Comparison of ENCODE assay signal across 9 mouse cellular contexts in the genomic region with DNA sequence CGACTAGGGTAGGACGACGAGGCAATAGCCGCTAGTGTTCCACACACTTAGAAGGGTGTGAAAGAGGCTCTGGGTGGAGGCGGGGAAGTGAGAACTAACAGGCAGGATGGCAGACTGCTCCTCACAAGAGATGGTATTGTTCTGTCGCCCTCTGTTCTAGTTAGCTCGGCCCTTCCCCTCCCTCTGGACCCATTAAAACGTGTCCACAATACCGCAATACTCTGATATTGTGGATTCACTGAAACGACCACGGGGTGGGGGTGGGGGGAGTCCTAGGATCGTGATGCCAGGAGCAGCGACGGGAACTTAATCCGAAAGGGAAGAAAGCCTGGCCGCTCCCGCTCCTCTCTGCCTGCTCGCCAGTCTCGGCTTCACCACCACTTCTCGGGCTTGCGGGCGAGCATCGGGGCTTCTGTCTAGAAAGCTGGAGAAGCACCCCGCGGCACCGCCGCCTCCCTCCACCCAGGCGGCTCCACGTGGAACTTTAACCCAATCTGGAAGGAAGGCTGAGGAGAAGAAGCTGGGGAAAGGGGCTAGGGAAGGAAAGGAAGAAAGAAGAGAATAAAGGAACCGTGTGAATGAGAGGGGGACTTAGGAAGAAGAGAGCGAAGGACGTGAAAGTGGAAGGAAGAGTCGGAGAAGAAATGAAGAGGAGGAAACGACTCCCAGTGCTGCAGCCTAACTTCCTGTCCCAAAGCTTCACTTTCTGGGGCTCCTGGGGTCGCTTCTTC. TPM values are rescaled to one million over a fixed set of nuclear protein-coding genes. Genes with fewer than 3 reads are reported as not detected.
DNase-seq lines count a peak whose midpoint lies in the region; ATAC-seq and TF ChIP-seq lines count a peak whose summit lies in the region.
"Had no signal": no experiment of that assay in that cellular context is flagged by ENCODE, and none has a peak within 500 bp of the region (broad histone marks: within the 10 kb centered on the region; RNA-seq: fewer than 3 reads in every experiment).

No protein-coding gene starts in this region.

- intact Hi-C loops in gastrocnemius, postnatal 14 days (cut with DNase I; ENCODE audit: low total_unique reads), result no loop called here

- no peak for TF ChIP-seq CTCF in kidney, adult 2 months (conservative IDR thresholded peaks at IDR 0.05; ENCODE audit: insufficient read depth, insufficient read length, low read depth, low read length)
- no peak for TF ChIP-seq CTCF in E14TG2a.4 (conservative IDR thresholded peaks at IDR 0.05; ENCODE audit: low read length)
- TF ChIP-seq CTCF in intestine, postnatal 0 days (IDR thresholded peaks at IDR 0.05; ENCODE audit: low read depth), result no peak

- peak; percentile 54 for ATAC-seq in forebrain, embryonic 11.5 days (replicated peaks; ENCODE audit: low FRiP score)
- no peak for ATAC-seq in intestine, postnatal 0 days

- no peak overlapping the region for H3K4me3 ChIP-seq in kidney, adult 2 months (ENCODE audit: insufficient read depth, low read depth, low read length)
- peak overlapping the region; percentile 58 for H3K4me3 ChIP-seq in E14TG2a.4 (replicated peaks; ENCODE audit: low read length)
- H3K4me3 ChIP-seq in forebrain, embryonic 11.5 days (ENCODE audit: low read depth, low read length), result peak overlapping the region; percentile 32
- H3K4me3 ChIP-seq in intestine, postnatal 0 days (ENCODE audit: low read depth, low read length), result peak overlapping the region; percentile 38

- H3K4me1 ChIP-seq in kidney, adult 2 months (ENCODE audit: control insufficient read depth, insufficient read depth, low read length), result peaks cover 9% of the 10 kb centered on the region
- H3K4me1 ChIP-seq in E14TG2a.4 (replicated peaks; ENCODE audit: low read depth, low read length), result peaks cover 70% of the 10 kb centered on the region
- H3K4me1 ChIP-seq in forebrain, embryonic 11.5 days (replicated peaks; ENCODE audit: control insufficient read depth, insufficient read depth, low read length), result peaks cover 17% of the 10 kb centered on the region
- H3K4me1 ChIP-seq in intestine, postnatal 0 days (replicated peaks; ENCODE audit: control insufficient read depth, insufficient read depth, low read length), result peaks cover 2% of the 10 kb centered on the region; the same call in 1 of the 2 replicates

- no peaks in the 10 kb centered on the region for H3K9me3 ChIP-seq in E14TG2a.4 (ENCODE audit: low read length)
- H3K9me3 ChIP-seq in forebrain, embryonic 11.5 days (ENCODE audit: control insufficient read depth, low read length), result no peaks in the 10 kb centered on the region
- H3K9me3 ChIP-seq in intestine, postnatal 0 days (ENCODE audit: control insufficient read depth), result no peaks in the 10 kb centered on the region

- 2% methylated on average over 35 of the region's 35 CpGs for WGBS in kidney, adult 2 months
- under 1% methylated on average over 35 of the region's 35 CpGs for WGBS in forebrain, embryonic 11.5 days
- WGBS in intestine, postnatal 0 days, result 2% methylated on average over 35 of the region's 35 CpGs

- peak; percentile 14 for DNase-seq in kidney, adult 2 months
- DNase-seq in kidney, adult 9 months, result no peak
- DNase-seq in forebrain, embryonic 11.5 days (ENCODE audit: low spot score), result peak; percentile 83
- peak; percentile 54 for DNase-seq in naive thymus-derived CD4-positive, alpha-beta T cell, adult 2 months (ENCODE audit: low read depth)
- no peak for DNase-seq in layer of hippocampus, adult 11-12 months (ENCODE audit: low spot score)
- DNase-seq in gastrocnemius, postnatal 14 days, result no peak

- peak overlapping the region; percentile 69 for H3K4me2 ChIP-seq in forebrain, embryonic 11.5 days (ENCODE audit: low read depth, low read length, severe bottlenecking)
- H3K4me2 ChIP-seq in intestine, postnatal 0 days (replicated peaks; ENCODE audit: low read depth), result peak overlapping the region; percentile 62

- no peak overlapping the region for H3K27ac ChIP-seq in kidney, adult 2 months (ENCODE audit: insufficient read depth, low read depth, low read length)
- peak overlapping the region; percentile 74 for H3K27ac ChIP-seq in forebrain, embryonic 11.5 days (ENCODE audit: low read depth, low read length)
- no peak overlapping the region for H3K27ac ChIP-seq in intestine, postnatal 0 days (ENCODE audit: low read depth, low read length)

- no peak for TF ChIP-seq POLR2A in kidney, adult 2 months (IDR thresholded peaks at IDR 0.05; ENCODE audit: low read depth, low read length)

- H3K27me3 ChIP-seq in kidney, adult 2 months (replicated peaks; ENCODE audit: control insufficient read depth, insufficient read depth, low read length), result peaks cover 29% of the 10 kb centered on the region
- peaks cover 98% of the 10 kb centered on the region for H3K27me3 ChIP-seq in E14TG2a.4 (ENCODE audit: insufficient read depth, low read length)
- peaks cover 71% of the 10 kb centered on the region for H3K27me3 ChIP-seq in forebrain, embryonic 11.5 days (ENCODE audit: control insufficient read depth, insufficient read depth, low read length)
- H3K27me3 ChIP-seq in intestine, postnatal 0 days (replicated peaks; ENCODE audit: control insufficient read depth, insufficient read depth, low read length), result peaks cover 91% of the 10 kb centered on the region

- H3K9ac ChIP-seq in forebrain, embryonic 11.5 days (ENCODE audit: low read length), result peak overlapping the region; percentile 52
- no peak overlapping the region for H3K9ac ChIP-seq in intestine, postnatal 0 days (ENCODE audit: low read depth, low read length)

- H3K36me3 ChIP-seq in kidney, adult 2 months (ENCODE audit: control insufficient read depth, insufficient read depth, low read length), result no peaks in the 10 kb centered on the region
- H3K36me3 ChIP-seq in E14TG2a.4 (ENCODE audit: insufficient read depth, low read length), result no peaks in the 10 kb centered on the region
- H3K36me3 ChIP-seq in forebrain, embryonic 11.5 days (ENCODE audit: control insufficient read depth, insufficient read depth, low read length), result no peaks in the 10 kb centered on the region
- H3K36me3 ChIP-seq in intestine, postnatal 0 days (ENCODE audit: control insufficient read depth, insufficient read depth), result no peaks in the 10 kb centered on the region

RNA-seq across cellular contexts. Expression of a gene that starts 4.9 kb away (rescaled TPM):
- polyA plus RNA-seq in kidney, adult 2 months (2012; rRNA removed), result not detected in 2 replicates
- polyA plus RNA-seq in forebrain, embryonic 11.5 days (2014; fragmentation: Nextera tagmentation; extraction: Ambion mirVana), result 34.3 and 35.3 TPM in 2 replicates
- polyA plus RNA-seq in intestine, postnatal 0 days (2015; fragmentation: Nextera tagmentation; extraction: Ambion mirVana), result not detected in 2 replicates
- not detected for total RNA-seq in gastrocnemius, postnatal 14 days (2021)
- polyA plus RNA-seq: large intestine, adult 2 months had no signal

RNA-seq across cellular contexts. Expression of a gene that starts 13.1 kb away (rescaled TPM):
- polyA plus RNA-seq in kidney, adult 2 months (2012; rRNA removed), result 19.8 and 23.1 TPM in 2 replicates
- polyA plus RNA-seq in forebrain, embryonic 11.5 days (2014; fragmentation: Nextera tagmentation; extraction: Ambion mirVana), result 44.3 and 47.7 TPM in 2 replicates
- 38.0 TPM in 2 replicates for polyA plus RNA-seq in intestine, postnatal 0 days (2015; fragmentation: Nextera tagmentation; extraction: Ambion mirVana)
- 10 to 100 TPM; 15.0 to 16.0 TPM for total RNA-seq in gastrocnemius, postnatal 14 days (2021)

Comparison
In these comparisons a context has a peak if more than half of its experiments do, and no peak if none do; other contexts are left out.
1. DNase-seq: peak in kidney, adult 2 months (single experiment), forebrain, embryonic 11.5 days (single experiment) and naive thymus-derived CD4-positive, alpha-beta T cell, adult 2 months (single experiment); none in kidney, adult 9 months (single experiment), layer of hippocampus, adult 11-12 months (single experiment) and gastrocnemius, postnatal 14 days (single experiment).
2. RNA of a gene that starts 4.9 kb away (polyA plus RNA-seq): 34.3 to 35.3 TPM in forebrain, embryonic 11.5 days; not detected in intestine, postnatal 0 days and not detected in kidney, adult 2 months; every median in the first group is over 10 times any median in the second.